Mouse (Mus musculus) cerebellum, adult 2 months (tissue): ENCODE measurements around the gene Atp6v0b. TPM values are rescaled to one million over a fixed set of nuclear protein-coding genes. Genes with fewer than 3 reads are reported as not detected.

ENCODE experiments used
- DNase-seq, 2 experiments: peaks; one replicate each; pipeline ENCODE4 v3.0.0; 2021
- H3K27ac ChIP-seq: fragments of 200-500 bp; 2 replicates; pipeline ENCODE4 v1.5.1; 2012; ENCODE audit warnings: low read length, control low read depth, inconsistent platforms; ENCODE audit not compliant: insufficient read depth
- H3K27me3 ChIP-seq: fragments of 200-500 bp; 2 replicates; pipeline ENCODE4 v1.6.1; 2012; ENCODE audit warnings: inconsistent platforms, mild to moderate bottlenecking, low read length, moderate library complexity; ENCODE audit not compliant: control insufficient read depth, insufficient read depth
- H3K4me1 ChIP-seq: fragments of 200-500 bp; 2 replicates; pipeline ENCODE4 v1.6.1; 2011; ENCODE audit warnings: low read length; ENCODE audit not compliant: control insufficient read depth, insufficient read depth
- H3K4me3 ChIP-seq: fragments of 200-500 bp; replicated peaks from 2 replicates; pipeline ENCODE3; 2011; ENCODE audit warnings: mild to moderate bottlenecking, low read depth, low read length, control low read depth; ENCODE audit not compliant: insufficient read depth
- CTCF ChIP-seq: fragments of 200-500 bp; IDR thresholded peaks from 2 replicates; pipeline ENCODE4 v1.5.1; 2011; ENCODE audit warnings: low read depth, mild to moderate bottlenecking, control low read depth, low read length, moderate library complexity, borderline replicate concordance; ENCODE audit not compliant: insufficient read depth
- POLR2A ChIP-seq: fragments of 200-500 bp; IDR thresholded peaks from 2 replicates; pipeline ENCODE4 v1.6.1; 2011; ENCODE audit warnings: low read length, control low read depth, borderline replicate concordance; ENCODE audit not compliant: insufficient read depth
- WGBS: fragments of 180-500 bp; shearing (Covaris S2); methylation state at CpG from one replicate; pipeline ENCODE4 v1.1.7; 2018; 5-methylcytosine and 5-hydroxymethylcytosine counted together
- polyA plus RNA-seq: library from polyadenylated mRNA; depleted of rRNA; stranded (reverse); fragments of >200 nt; gene quantifications from 2 replicates; pipeline ENCODE4 v1.2.3, GENCODE M21; 2012

The Atp6v0b gene
- polyA plus RNA-seq, 1 experiment = 669 TPM

- DNase-seq = peak; percentile 70 to 71
- H3K4me3 ChIP-seq = peak within 1 kb of the TSS; percentile 77
- H3K4me1 ChIP-seq = peaks cover 16% of the 10 kb centered on the region
- no peaks in the 10 kb centered on the region for H3K27me3 ChIP-seq
- under 1% methylated on average over 80 of the region's 103 CpGs for WGBS
- H3K27ac ChIP-seq = peak within 1 kb of the TSS; percentile 74
- TF ChIP-seq CTCF = no peak
- TF ChIP-seq POLR2A = peak; percentile 49; the same call in 1 of the 2 replicates
Observed at GRCm38 (mm10) chr4:117882701-117883691, 4.1 kb downstream of the Atp6v0b start, which contains the start of gene B4galt2. Gene B4galt2 (minus strand): TSS chr4:117883487.

DNA sequence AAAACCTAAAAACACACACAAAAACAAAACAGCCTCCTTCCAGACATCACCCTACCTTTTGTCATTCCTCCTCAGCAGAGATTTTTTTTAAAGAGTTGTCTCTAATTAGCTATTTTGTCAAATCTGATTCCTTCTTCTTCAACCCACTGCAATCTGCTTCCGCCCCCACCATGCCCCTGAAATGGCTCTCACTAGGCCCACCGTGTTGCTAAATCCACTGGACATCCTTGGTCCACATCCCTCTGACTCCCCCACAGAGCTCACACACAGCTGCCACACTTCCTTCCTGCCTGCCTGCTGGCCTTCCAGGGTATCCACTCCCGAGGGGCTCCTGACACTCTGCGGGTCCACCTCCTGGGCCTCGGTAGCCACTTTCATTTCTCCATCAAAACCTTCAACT is 8.4 kb downstream of the Atp6v0b start:
- TF ChIP-seq POLR2A = no peak
- TF ChIP-seq CTCF = no peak
- 63% methylated on average over 5 of the region's 5 CpGs for WGBS

DNA sequence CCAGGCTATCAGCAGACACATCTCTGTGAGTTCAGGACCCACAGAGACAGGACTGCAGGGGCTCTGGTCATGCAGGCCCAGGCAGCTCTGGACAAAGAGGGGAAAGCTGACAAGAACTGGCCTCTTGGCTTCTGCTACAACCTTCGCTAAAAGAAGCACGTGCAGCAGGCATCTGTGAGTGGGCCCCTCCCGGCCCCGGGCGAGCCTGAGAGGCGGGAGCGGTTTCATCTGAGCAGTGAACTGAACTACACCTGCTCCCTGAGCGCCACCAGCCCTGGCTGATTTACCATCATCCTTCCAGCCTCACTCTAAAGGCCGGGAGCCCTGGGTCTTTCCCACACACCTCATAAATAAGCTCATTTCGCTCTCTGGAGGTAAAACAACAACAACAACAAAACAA is 8.8 kb downstream of the Atp6v0b start:
- H3K27ac ChIP-seq = no peak overlapping the region
- no peak overlapping the region for H3K4me3 ChIP-seq
- 38% methylated on average over 10 of the region's 10 CpGs for WGBS
- H3K27me3 ChIP-seq = no peaks in the 10 kb centered on the region
- no peaks in the 10 kb centered on the region for H3K4me1 ChIP-seq
- no peak for DNase-seq
- TF ChIP-seq POLR2A (no peak), CTCF (no peak)

More for the DNA sequence above, 8.4 kb downstream of the Atp6v0b start:
- H3K4me1 ChIP-seq = 0 out of 2 replicates have a peak, but pooled peaks cover 3% of the 10 kb centered on the region
- no peak overlapping the region for H3K27ac ChIP-seq
- no peak overlapping the region for H3K4me3 ChIP-seq
- no peaks in the 10 kb centered on the region for H3K27me3 ChIP-seq
- DNase-seq = no peak

- H3K4me1 ChIP-seq = 0 out of 2 replicates have a peak, but pooled peaks cover 3% of the 10 kb centered on the region
- H3K27ac ChIP-seq = no peak overlapping the region
- DNase-seq = no peak
- H3K27me3 ChIP-seq = no peaks in the 10 kb centered on the region
- 89% methylated on average over 9 of the region's 9 CpGs for WGBS
- TF ChIP-seq CTCF = no peak
- TF ChIP-seq POLR2A = no peak
- H3K4me3 ChIP-seq = no peak overlapping the region
Observed at GRCm38 (mm10) chr4:117873615-117874014, 13.5 kb downstream of the Atp6v0b start.

- no peak for DNase-seq
- TF ChIP-seq CTCF = no peak
- no peak for TF ChIP-seq POLR2A
- 24% methylated on average over 14 of the region's 14 CpGs for WGBS
- H3K27ac ChIP-seq = no peak within 1 kb of the TSS
- H3K4me3 ChIP-seq = no peak within 1 kb of the TSS
- 0 out of 2 replicates have a peak, but pooled peaks cover 3% of the 10 kb centered on the region for H3K4me1 ChIP-seq
- no peaks in the 10 kb centered on the region for H3K27me3 ChIP-seq
Observed at GRCm38 (mm10) chr4:117872471-117872886, 14.7 kb downstream of the Atp6v0b start, which contains the start of gene Ccdc24. Gene Ccdc24 (minus strand): TSS chr4:117872557.

DNA sequence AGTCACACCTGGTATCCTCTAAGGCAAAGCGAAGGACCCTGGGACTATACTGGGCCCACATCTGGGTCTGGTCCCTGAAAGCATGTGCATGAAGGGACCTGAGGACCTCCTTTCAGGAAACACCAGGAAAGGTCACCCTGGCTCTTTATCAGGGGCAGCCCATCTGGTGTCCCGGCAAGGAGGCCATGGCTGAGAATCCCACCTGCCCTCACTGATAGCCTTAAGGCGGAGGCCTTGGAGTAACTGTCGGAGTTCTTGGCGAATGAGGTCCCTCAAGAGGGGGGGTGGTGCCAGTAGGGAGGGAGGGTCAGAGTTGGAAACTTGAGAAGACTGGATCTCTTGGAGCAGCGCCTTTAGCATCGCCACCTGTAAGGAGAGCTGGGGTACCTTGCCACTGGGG is 15.3 kb downstream of the Atp6v0b start:
- Histone ChIP-seq H3K27ac (no peak overlapping the region), H3K4me1 (0 out of 2 replicates have a peak, but pooled peaks cover 3% of the 10 kb centered on the region), H3K4me3 (no peak overlapping the region), H3K27me3 (no peaks in the 10 kb centered on the region)
- 64% methylated on average over 7 of the region's 7 CpGs for WGBS
- TF ChIP-seq POLR2A (no peak), CTCF (no peak)
- DNase-seq = no peak

- TF ChIP-seq CTCF = no peak
- TF ChIP-seq POLR2A = no peak
Observed at GRCm38 (mm10) chr4:117870437-117870836, 16.7 kb downstream of the Atp6v0b start.

More at GRCm38 (mm10) chr4:117870437-117870836, 16.7 kb downstream of the Atp6v0b start:
- no peaks in the 10 kb centered on the region for H3K27me3 ChIP-seq
- H3K4me1 ChIP-seq = 0 out of 2 replicates have a peak, but pooled peaks cover 3% of the 10 kb centered on the region
- H3K27ac ChIP-seq = no peak overlapping the region
- 52% methylated on average over 1 of the region's 1 CpGs for whole genome bisulfite sequencing
- no peak for DNase-seq
- H3K4me3 ChIP-seq = no peak overlapping the region
